Mouse (Mus musculus) kidney, adult 2 months (tissue): ENCODE data around the gene Pde4d.

Source experiments
- CTCF ChIP-seq: fragments of 200-500 bp; conservative IDR thresholded peaks from 2 replicates; pipeline ENCODE4 v1.5.1; 2011; ENCODE audit warnings: low read depth, mild to moderate bottlenecking, control low read depth, low read length, moderate library complexity, mixed read lengths; ENCODE audit not compliant: insufficient read depth, insufficient read length
- POLR2A ChIP-seq: fragments of 200-500 bp; IDR thresholded peaks from one replicate; pipeline ENCODE4 v1.6.1; 2011; ENCODE audit warnings: low read depth, low read length, control low read depth

DNA sequence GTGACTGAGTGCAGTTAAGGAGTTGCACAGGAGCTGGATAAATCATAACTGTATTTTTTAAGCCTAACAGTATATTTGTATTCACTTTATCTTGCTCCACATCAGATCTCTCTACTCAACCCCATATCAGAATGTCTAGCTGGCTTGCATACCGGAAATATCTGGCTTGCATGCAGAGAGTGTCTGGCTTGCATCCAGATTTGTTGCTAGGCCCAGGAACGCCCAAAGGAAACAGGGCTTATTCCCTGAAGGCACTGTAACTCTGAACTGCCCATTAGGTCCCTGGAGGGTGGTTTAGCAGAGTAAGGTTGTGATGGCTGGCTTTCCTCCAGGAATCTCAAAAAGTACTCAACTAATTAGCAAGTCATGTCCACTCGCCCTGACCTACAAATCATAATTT, 464.9 kb downstream of the Pde4d start:
- TF ChIP-seq CTCF (no peak), POLR2A (no peak)
